Mouse (Mus musculus) thymus, adult 18-20 months (tissue): ENCODE data around the gene Xbp1.
A peak's percentile ranks its signal among the peaks of the same experiment; 100 is the strongest.
"Not testable (repeated sequence)": the region's sequence is repeated elsewhere in the genome, so short reads cannot be mapped to it uniquely, and the experiment has no call there.

ENCODE experiments used
- DNase-seq, 2 experiments: peaks; one replicate each; pipeline ENCODE4 v3.0.0; 2022; ENCODE audit warnings: mixed read lengths in 2 of 2

Gene Xbp1

GRCm38 (mm10) chr11:5520412-5521265, at the start of gene Xbp1:
Gene Xbp1 (plus strand): TSS chr11:5520659.
- DNase-seq = peak; percentile 92 to 94

GRCm38 (mm10) chr11:5474130-5474529, 46.3 kb upstream of the Xbp1 start:
- no peak for DNase-seq

GRCm38 (mm10) chr11:5475556-5476118, 44.8 kb upstream of the Xbp1 start:
- DNase-seq = not testable (repeated sequence)

- no peak for DNase-seq
Measured at GRCm38 (mm10) chr11:5476806-5477205, 43.7 kb upstream of the Xbp1 start.

- no peak for DNase-seq
Measured at GRCm38 (mm10) chr11:5478193-5478592, 42.3 kb upstream of the Xbp1 start.

GRCm38 (mm10) chr11:5478831-5479230, 41.6 kb upstream of the Xbp1 start:
- DNase-seq = no peak

GRCm38 (mm10) chr11:5482581-5482980, 37.9 kb upstream of the Xbp1 start:
- no peak for DNase-seq

GRCm38 (mm10) chr11:5485193-5486011, 35.1 kb upstream of the Xbp1 start:
- peak; percentile 67 to 76 for DNase-seq

- DNase-seq = not testable (repeated sequence)
Measured at GRCm38 (mm10) chr11:5489433-5489832, 31.0 kb upstream of the Xbp1 start.

GRCm38 (mm10) chr11:5490989-5491656, 29.3 kb upstream of the Xbp1 start:
- DNase-seq = no peak

- no peak for DNase-seq
Measured at GRCm38 (mm10) chr11:5491912-5492311, 28.5 kb upstream of the Xbp1 start.

- DNase-seq = no peak
Measured at GRCm38 (mm10) chr11:5493869-5494268, 26.6 kb upstream of the Xbp1 start.

- DNase-seq = no peak
Measured at GRCm38 (mm10) chr11:5495286-5495832, 25.1 kb upstream of the Xbp1 start.

GRCm38 (mm10) chr11:5495906-5496305, 24.6 kb upstream of the Xbp1 start:
- no peak for DNase-seq

GRCm38 (mm10) chr11:5496559-5497248, 23.8 kb upstream of the Xbp1 start:
- DNase-seq = no peak

GRCm38 (mm10) chr11:5498422-5498821, 22.0 kb upstream of the Xbp1 start:
- no peak for DNase-seq

GRCm38 (mm10) chr11:5498931-5499661, 21.4 kb upstream of the Xbp1 start:
- DNase-seq = no peak

GRCm38 (mm10) chr11:5499961-5500644, 20.4 kb upstream of the Xbp1 start:
- DNase-seq = peak; percentile 61 to 79

GRCm38 (mm10) chr11:5500903-5501741, 19.3 kb upstream of the Xbp1 start:
- DNase-seq = peak; percentile 54 to 70
